Mouse (Mus musculus) heart, embryonic 12.5 days (tissue): ENCODE results near the gene Ugt1a8. TPM values are rescaled to one million over a fixed set of nuclear protein-coding genes. Genes with fewer than 3 reads are reported as not detected.

Source experiments
- ATAC-seq: fragments of 200-750 bp; cut with Nextera tagmentation; 2 replicates; pipeline ENCODE4 v1.8.0; 2017; ENCODE audit warnings: moderate TSS enrichment, moderate library complexity; ENCODE audit not compliant: insufficient number of reproducible peaks, low FRiP score
- H3K27ac ChIP-seq: fragments of 300-500 bp; sonication (generic); 2 replicates; pipeline ENCODE4 v1.5.1; 2016; ENCODE audit warnings: mild to moderate bottlenecking, moderate library complexity; ENCODE audit not compliant: poor library complexity, severe bottlenecking
- H3K27me3 ChIP-seq: fragments of 300-500 bp; sonication (generic); replicated peaks from 2 replicates; pipeline ENCODE4 v1.6.1; 2016; ENCODE audit warnings: mild to moderate bottlenecking, moderate library complexity
- H3K36me3 ChIP-seq: fragments of 300-500 bp; sonication (generic); 2 replicates; pipeline ENCODE4 v1.6.1; 2016; ENCODE audit warnings: mild to moderate bottlenecking, moderate library complexity
- H3K4me1 ChIP-seq: fragments of 300-500 bp; sonication (generic); replicated peaks from 2 replicates; pipeline ENCODE4 v1.6.1; 2016; ENCODE audit warnings: mild to moderate bottlenecking
- H3K4me2 ChIP-seq: fragments of 300-500 bp; sonication (generic); 2 replicates; pipeline ENCODE4 v1.6.1; 2016; ENCODE audit warnings: mild to moderate bottlenecking, moderate library complexity
- H3K4me3 ChIP-seq: fragments of 300-500 bp; sonication (generic); 2 replicates; pipeline ENCODE4 v1.5.1; 2016; ENCODE audit warnings: mild to moderate bottlenecking
- H3K9ac ChIP-seq: fragments of 300-500 bp; sonication (generic); 2 replicates; pipeline ENCODE4 v1.6.1; 2016; ENCODE audit warnings: mild to moderate bottlenecking, moderate library complexity
- H3K9me3 ChIP-seq: fragments of 300-500 bp; sonication (generic); replicated peaks from 2 replicates; pipeline ENCODE4 v1.6.1; 2016; ENCODE audit warnings: mild to moderate bottlenecking, moderate library complexity
- WGBS: fragments of 180-500 bp; shearing (Covaris S2); methylation state at CpG from one replicate; pipeline ENCODE4 v1.1.7; 2016; 5-methylcytosine and 5-hydroxymethylcytosine counted together
- polyA plus RNA-seq: library from polyadenylated mRNA; unstranded; fragments of >200 nt; fragmentation: Nextera tagmentation; extraction: Ambion mirVana; gene quantifications from 2 replicates; pipeline ENCODE4 v1.2.1, GENCODE M21; 2016

Gene Ugt1a8
- polyA plus RNA-seq, 1 experiment from 2014 or later: not detected

DNA sequence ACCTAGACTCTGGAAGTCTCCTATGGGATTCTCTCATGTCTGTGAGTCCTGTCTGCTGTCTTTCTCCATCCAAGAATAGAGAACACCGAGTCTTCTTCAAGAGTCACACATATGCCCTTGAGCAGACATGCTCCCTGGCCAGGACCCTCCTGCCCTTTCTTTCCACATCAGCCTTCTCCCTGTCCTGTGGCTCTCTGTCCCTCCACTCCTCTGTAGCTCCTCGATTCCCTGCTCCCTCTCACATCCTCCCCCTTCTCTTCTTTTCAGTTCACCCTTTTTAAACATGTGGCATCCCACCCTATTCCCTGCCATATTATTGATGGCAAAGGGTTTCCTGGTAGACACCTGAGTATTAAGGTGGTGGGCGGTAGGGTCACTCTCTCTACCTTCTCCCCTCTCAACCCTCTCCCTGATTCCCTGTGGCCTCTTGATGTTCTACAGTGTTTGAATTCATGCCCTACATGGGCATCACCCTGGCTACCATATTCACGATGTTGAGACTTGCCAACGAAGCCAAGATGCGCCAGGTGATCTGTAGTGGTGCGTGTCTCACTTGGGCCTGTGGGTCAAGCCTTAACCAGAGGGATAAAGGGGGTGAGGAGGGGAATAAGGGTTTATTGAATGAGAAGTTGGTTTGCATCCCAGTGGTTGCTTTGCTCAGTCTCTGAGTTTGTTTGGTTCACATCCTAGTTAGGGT lies 144.3 kb downstream of the Ugt1a8 start:
- Histone ChIP-seq H3K36me3 (no peaks in the 10 kb centered on the region), H3K27me3 (no peaks in the 10 kb centered on the region), H3K4me3 (no peak overlapping the region), H3K9ac (no peak overlapping the region), H3K4me2 (no peak overlapping the region), H3K9me3 (peaks cover 96% of the 10 kb centered on the region), H3K4me1 (no peaks in the 10 kb centered on the region), H3K27ac (no peak overlapping the region)
- no peak for ATAC-seq
- 59% methylated on average over 7 of the region's 7 CpGs for WGBS

GRCm38 (mm10) chr1:88232664-88233380 lies 145.2 kb downstream of the Ugt1a8 start:
- Histone ChIP-seq H3K27me3 (no peaks in the 10 kb centered on the region), H3K36me3 (no peaks in the 10 kb centered on the region), H3K4me2 (no peak overlapping the region), H3K4me3 (no peak overlapping the region), H3K4me1 (no peaks in the 10 kb centered on the region), H3K9ac (no peak overlapping the region), H3K9me3 (peaks cover 97% of the 10 kb centered on the region), H3K27ac (no peak overlapping the region)
- 46% methylated on average over 3 of the region's 3 CpGs for WGBS
- ATAC-seq: no peak

GRCm38 (mm10) chr1:88233421-88234247 lies 146.0 kb downstream of the Ugt1a8 start:
- Histone ChIP-seq H3K27me3 (no peaks in the 10 kb centered on the region), H3K27ac (no peak overlapping the region), H3K9me3 (peaks cover 97% of the 10 kb centered on the region), H3K4me1 (no peaks in the 10 kb centered on the region), H3K36me3 (no peaks in the 10 kb centered on the region), H3K9ac (no peak overlapping the region), H3K4me2 (no peak overlapping the region), H3K4me3 (no peak overlapping the region)
- WGBS: 59% methylated on average over 14 of the region's 14 CpGs
- no peak for ATAC-seq

GRCm38 (mm10) chr1:88234248-88234610 lies 146.6 kb downstream of the Ugt1a8 start:
- Histone ChIP-seq H3K27ac (no peak overlapping the region), H3K4me2 (no peak overlapping the region), H3K9ac (no peak overlapping the region), H3K36me3 (no peaks in the 10 kb centered on the region), H3K9me3 (peaks cover 97% of the 10 kb centered on the region), H3K4me3 (no peak overlapping the region), H3K27me3 (no peaks in the 10 kb centered on the region), H3K4me1 (no peaks in the 10 kb centered on the region)
- WGBS: 57% methylated on average over 4 of the region's 4 CpGs
- ATAC-seq: no peak

- no peaks in the 10 kb centered on the region for H3K4me1 ChIP-seq
- no peak for ATAC-seq
- H3K27me3 ChIP-seq: no peaks in the 10 kb centered on the region
- H3K9me3 ChIP-seq: peaks cover 97% of the 10 kb centered on the region
- H3K36me3 ChIP-seq: no peaks in the 10 kb centered on the region
- no peak overlapping the region for H3K9ac ChIP-seq
- H3K4me2 ChIP-seq: no peak overlapping the region
- no peak overlapping the region for H3K4me3 ChIP-seq
- 44% methylated on average over 5 of the region's 5 CpGs for WGBS
- H3K27ac ChIP-seq: no peak overlapping the region
Measured at GRCm38 (mm10) chr1:88234646-88235045, 147.0 kb downstream of the Ugt1a8 start.

GRCm38 (mm10) chr1:88235046-88235893 lies 147.7 kb downstream of the Ugt1a8 start:
- Histone ChIP-seq H3K27ac (no peak overlapping the region), H3K4me3 (no peak overlapping the region), H3K9me3 (peaks cover 97% of the 10 kb centered on the region), H3K9ac (no peak overlapping the region), H3K4me2 (no peak overlapping the region), H3K27me3 (no peaks in the 10 kb centered on the region), H3K4me1 (no peaks in the 10 kb centered on the region), H3K36me3 (no peaks in the 10 kb centered on the region)
- 58% methylated on average over 11 of the region's 11 CpGs for whole genome bisulfite sequencing
- ATAC-seq: peak; percentile 4; the same call in 1 of the 2 replicates

DNA sequence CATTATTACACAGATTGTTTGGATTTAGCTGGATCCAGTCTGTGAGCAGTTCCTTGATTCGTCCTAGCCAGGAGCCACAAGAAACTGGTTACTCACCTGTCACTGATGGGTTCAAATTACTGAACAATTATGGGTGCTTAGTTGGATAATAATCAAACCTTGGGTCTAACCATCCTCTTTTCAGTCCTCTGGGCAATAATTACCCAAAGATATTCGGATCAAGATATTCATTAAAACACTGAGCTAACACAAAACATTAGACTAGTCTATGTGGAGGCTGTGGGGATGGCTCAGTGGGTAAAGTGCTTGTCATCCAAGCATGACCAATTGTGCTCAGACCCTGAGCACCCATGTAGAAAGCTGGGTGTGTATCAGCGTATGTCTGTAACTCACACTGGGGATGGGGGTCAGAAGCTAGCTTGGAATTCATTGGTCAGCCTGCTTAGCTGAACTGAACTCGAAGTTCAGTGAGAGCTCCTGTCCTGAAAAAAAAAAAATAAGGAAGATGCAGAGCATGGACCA lies 148.3 kb downstream of the Ugt1a8 start:
- Histone ChIP-seq H3K36me3 (no peaks in the 10 kb centered on the region), H3K9me3 (peaks cover 97% of the 10 kb centered on the region), H3K4me2 (no peak overlapping the region), H3K27ac (no peak overlapping the region), H3K4me1 (no peaks in the 10 kb centered on the region), H3K4me3 (no peak overlapping the region), H3K9ac (no peak overlapping the region), H3K27me3 (no peaks in the 10 kb centered on the region)
- 55% methylated on average over 4 of the region's 4 CpGs for WGBS
- ATAC-seq: no peak

DNA sequence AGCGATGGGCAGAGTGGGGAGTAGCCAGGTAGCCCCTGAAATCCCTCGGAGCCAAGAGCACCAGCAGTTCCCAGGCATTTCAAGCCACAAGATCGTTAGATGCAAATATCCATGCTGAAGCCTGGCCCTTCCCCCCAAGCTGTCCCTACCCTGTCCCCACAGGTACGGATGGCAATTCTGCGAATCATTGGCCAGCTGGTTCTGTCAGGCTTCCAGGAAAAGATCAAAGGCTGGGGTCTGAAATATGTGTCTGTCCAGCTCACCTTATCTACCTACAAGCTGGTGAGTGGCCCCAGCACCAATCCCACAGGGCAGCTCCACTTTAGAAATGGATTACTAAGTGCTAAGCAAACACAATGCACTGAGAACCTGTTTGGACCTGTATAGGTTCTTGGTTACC lies 149.7 kb downstream of the Ugt1a8 start:
- no peaks in the 10 kb centered on the region for H3K27me3 ChIP-seq
- no peak overlapping the region for H3K4me2 ChIP-seq
- WGBS: 69% methylated on average over 5 of the region's 5 CpGs
- H3K9ac ChIP-seq: no peak overlapping the region
- H3K9me3 ChIP-seq: peaks cover 92% of the 10 kb centered on the region
- no peaks in the 10 kb centered on the region for H3K36me3 ChIP-seq
- H3K4me3 ChIP-seq: no peak overlapping the region
- no peak for ATAC-seq
- no peak overlapping the region for H3K27ac ChIP-seq
- H3K4me1 ChIP-seq: no peaks in the 10 kb centered on the region

DNA sequence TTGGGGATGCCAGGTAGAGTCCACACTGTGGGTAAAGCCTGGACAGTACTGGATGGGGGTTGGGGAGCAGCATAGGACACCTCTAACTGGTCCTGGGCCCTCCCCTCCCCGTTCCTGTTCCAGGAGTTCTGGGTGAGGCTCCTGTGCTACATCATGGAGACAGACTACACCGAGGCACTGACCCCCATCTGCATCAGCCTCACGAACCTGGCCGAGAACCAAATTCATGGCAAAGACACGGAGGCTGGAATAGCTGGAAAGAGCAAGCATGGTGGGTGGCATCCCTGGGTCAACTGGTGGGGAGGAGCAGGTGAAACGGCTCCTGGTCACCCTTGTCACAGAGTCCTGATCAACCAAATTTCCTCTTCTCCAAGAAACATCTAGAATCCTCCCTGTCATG lies 151.2 kb downstream of the Ugt1a8 start:
- H3K27me3 ChIP-seq: no peaks in the 10 kb centered on the region
- H3K9me3 ChIP-seq: peaks cover 91% of the 10 kb centered on the region
- no peak overlapping the region for H3K27ac ChIP-seq
- 72% methylated on average over 6 of the region's 6 CpGs for WGBS
- H3K36me3 ChIP-seq: no peaks in the 10 kb centered on the region
- H3K9ac ChIP-seq: no peak overlapping the region
- no peak overlapping the region for H3K4me3 ChIP-seq
- no peak overlapping the region for H3K4me2 ChIP-seq
- H3K4me1 ChIP-seq: no peaks in the 10 kb centered on the region
- no peak for ATAC-seq

DNA sequence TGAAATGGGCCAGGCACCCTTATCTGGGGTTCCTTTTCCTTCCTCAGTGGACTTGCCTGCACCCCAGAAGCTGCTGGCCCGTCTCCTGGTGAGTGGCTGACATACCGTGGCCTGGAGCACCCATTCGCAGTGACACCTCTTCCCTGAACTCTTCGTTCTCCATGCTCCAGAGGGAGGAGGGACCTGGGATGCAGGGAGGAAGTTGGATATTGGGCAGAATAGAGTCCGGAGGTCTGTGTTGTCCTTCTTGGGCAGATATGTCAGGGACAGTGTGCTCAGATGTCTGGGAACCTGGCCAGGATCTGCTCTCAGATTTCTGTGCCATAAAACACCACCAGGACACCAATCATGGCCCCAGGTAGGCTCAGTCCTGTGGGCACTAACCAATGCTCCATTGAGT lies 152.5 kb downstream of the Ugt1a8 start:
- no peaks in the 10 kb centered on the region for H3K36me3 ChIP-seq
- no peak overlapping the region for H3K4me2 ChIP-seq
- H3K4me3 ChIP-seq: no peak overlapping the region
- no peak overlapping the region for H3K9ac ChIP-seq
- 0 out of 2 replicates have a peak, but pooled peaks have one; percentile 0 for ATAC-seq
- no peaks in the 10 kb centered on the region for H3K4me1 ChIP-seq
- no peak overlapping the region for H3K27ac ChIP-seq
- H3K9me3 ChIP-seq: peaks cover 90% of the 10 kb centered on the region
- H3K27me3 ChIP-seq: no peaks in the 10 kb centered on the region
- 64% methylated on average over 5 of the region's 5 CpGs for WGBS
